Mouse (Mus musculus) stomach, embryonic 15.5 days (tissue): Measurements from ENCODE around the gene Acot7. TPM values are rescaled to one million over a fixed set of nuclear protein-coding genes. Genes with fewer than 3 reads are reported as not detected.

ENCODE experiments used
- ATAC-seq: fragments of 200-750 bp; cut with Nextera tagmentation; 2 replicates; pipeline ENCODE4 v1.8.0; 2017; ENCODE audit warnings: low read depth, moderate number of reproducible peaks, moderate TSS enrichment; ENCODE audit not compliant: insufficient read depth, low FRiP score
- H3K27ac ChIP-seq: fragments of 300-500 bp; sonication (generic); 2 replicates; pipeline ENCODE4 v1.5.1; 2015; ENCODE audit warnings: mild to moderate bottlenecking, inconsistent platforms
- H3K27me3 ChIP-seq: fragments of 300-500 bp; sonication (generic); replicated peaks from 2 replicates; pipeline ENCODE4 v1.6.1; 2015; ENCODE audit warnings: inconsistent platforms
- H3K36me3 ChIP-seq: fragments of 300-500 bp; sonication (generic); 2 replicates; pipeline ENCODE4 v1.6.1; 2015; ENCODE audit warnings: inconsistent platforms
- H3K4me1 ChIP-seq: fragments of 300-500 bp; sonication (generic); 2 replicates; pipeline ENCODE4 v1.6.1; 2015; ENCODE audit warnings: inconsistent platforms
- H3K4me2 ChIP-seq: fragments of 300-500 bp; sonication (generic); 2 replicates; pipeline ENCODE4 v1.6.1; 2015; ENCODE audit warnings: mild to moderate bottlenecking, inconsistent platforms
- H3K4me3 ChIP-seq: fragments of 300-500 bp; sonication (generic); replicated peaks from 2 replicates; pipeline ENCODE4 v1.5.1; 2015; ENCODE audit warnings: inconsistent platforms
- H3K9ac ChIP-seq: fragments of 300-500 bp; sonication (generic); 2 replicates; pipeline ENCODE4 v1.6.1; 2015; ENCODE audit warnings: inconsistent platforms
- H3K9me3 ChIP-seq: fragments of 300-500 bp; sonication (generic); 2 replicates; pipeline ENCODE4 v1.6.1; 2016; ENCODE audit warnings: inconsistent platforms
- WGBS: fragments of 180-500 bp; shearing (Covaris S2); methylation state at CpG from one replicate; pipeline ENCODE4 v1.1.7; 2015; 5-methylcytosine and 5-hydroxymethylcytosine counted together
- polyA plus RNA-seq: library from polyadenylated mRNA; unstranded; fragments of >200 nt; fragmentation: Nextera tagmentation; extraction: Ambion mirVana; gene quantifications from 2 replicates; pipeline ENCODE4 v1.2.1, GENCODE M21; 2015

The Acot7 gene
- 60.0 and 63.1 TPM in 2 replicates for polyA plus RNA-seq

GRCm38 (mm10) chr4:152177537-152178343, at the start of gene Acot7:
TSS of gene Acot7 (plus strand) at chr4:152178134.
- H3K36me3 ChIP-seq = no peaks in the 10 kb centered on the region
- peak; percentile 95 for ATAC-seq
- under 1% methylated on average over 76 of the region's 108 CpGs for WGBS
- H3K27me3 ChIP-seq = peaks cover 18% of the 10 kb centered on the region
- H3K9me3 ChIP-seq = no peaks in the 10 kb centered on the region
- H3K27ac ChIP-seq = peak within 1 kb of the TSS; percentile 70
- H3K4me3 ChIP-seq = peak within 1 kb of the TSS; percentile 70
- peak within 1 kb of the TSS; percentile 98 for H3K4me2 ChIP-seq
- peak within 1 kb of the TSS; percentile 57 for H3K9ac ChIP-seq
- peaks cover 22% of the 10 kb centered on the region for H3K4me1 ChIP-seq

- peaks cover 99% of the 10 kb centered on the region for H3K27me3 ChIP-seq
- no peaks in the 10 kb centered on the region for H3K9me3 ChIP-seq
- no peak overlapping the region for H3K9ac ChIP-seq
- H3K4me1 ChIP-seq = peaks cover 43% of the 10 kb centered on the region
- H3K27ac ChIP-seq = no peak overlapping the region
- H3K36me3 ChIP-seq = no peaks in the 10 kb centered on the region
- 50% methylated on average over 5 of the region's 5 CpGs for WGBS
- no peak overlapping the region for H3K4me3 ChIP-seq
- no peak overlapping the region for H3K4me2 ChIP-seq
- ATAC-seq = no peak
Measured at GRCm38 (mm10) chr4:152128784-152129183, 49.1 kb upstream of the Acot7 start.

GRCm38 (mm10) chr4:152129395-152129930, 48.5 kb upstream of the Acot7 start:
- Histone ChIP-seq H3K4me3 (no peak overlapping the region), H3K9me3 (no peaks in the 10 kb centered on the region), H3K9ac (no peak overlapping the region), H3K4me1 (peaks cover 43% of the 10 kb centered on the region), H3K36me3 (no peaks in the 10 kb centered on the region), H3K27ac (no peak overlapping the region), H3K4me2 (no peak overlapping the region), H3K27me3 (peaks cover 95% of the 10 kb centered on the region)
- 41% methylated on average over 13 of the region's 13 CpGs for WGBS
- ATAC-seq = no peak

GRCm38 (mm10) chr4:152130771-152131653, 46.9 kb upstream of the Acot7 start:
- Histone ChIP-seq H3K9ac (no peak overlapping the region), H3K4me2 (peak overlapping the region; percentile 94), H3K27ac (peak overlapping the region; percentile 54), H3K9me3 (no peaks in the 10 kb centered on the region), H3K4me1 (peaks cover 33% of the 10 kb centered on the region), H3K27me3 (peaks cover 81% of the 10 kb centered on the region), H3K36me3 (no peaks in the 10 kb centered on the region), H3K4me3 (peak overlapping the region; percentile 47)
- peak; percentile 60 for ATAC-seq
- WGBS = under 1% methylated on average over 77 of the region's 85 CpGs

- WGBS = 7% methylated on average over 50 of the region's 50 CpGs
- peak overlapping the region; percentile 54; the same call in 1 of the 2 replicates for H3K27ac ChIP-seq
- H3K9me3 ChIP-seq = no peaks in the 10 kb centered on the region
- H3K4me3 ChIP-seq = peak overlapping the region; percentile 47
- H3K27me3 ChIP-seq = peaks cover 70% of the 10 kb centered on the region
- H3K9ac ChIP-seq = 0 out of 2 replicates have a peak overlapping the region, but pooled peaks have one; percentile 16
- ATAC-seq = peak; percentile 72
- peak overlapping the region; percentile 94 for H3K4me2 ChIP-seq
- H3K36me3 ChIP-seq = no peaks in the 10 kb centered on the region
- H3K4me1 ChIP-seq = peaks cover 31% of the 10 kb centered on the region
Measured at GRCm38 (mm10) chr4:152131809-152132771, 45.8 kb upstream of the Acot7 start.

- Histone ChIP-seq H3K36me3 (no peaks in the 10 kb centered on the region), H3K4me2 (no peak overlapping the region), H3K9me3 (no peaks in the 10 kb centered on the region), H3K27me3 (peaks cover 63% of the 10 kb centered on the region), H3K4me1 (peaks cover 31% of the 10 kb centered on the region), H3K27ac (no peak overlapping the region), H3K4me3 (no peak overlapping the region), H3K9ac (no peak overlapping the region)
- no peak for ATAC-seq
- WGBS = 28% methylated on average over 10 of the region's 10 CpGs
Measured at GRCm38 (mm10) chr4:152132772-152133169, 45.2 kb upstream of the Acot7 start.

GRCm38 (mm10) chr4:152133213-152133612, 44.7 kb upstream of the Acot7 start:
- WGBS = 45% methylated on average over 5 of the region's 5 CpGs

GRCm38 (mm10) chr4:152134507-152134906, 43.4 kb upstream of the Acot7 start:
- Histone ChIP-seq H3K36me3 (no peaks in the 10 kb centered on the region), H3K9ac (no peak overlapping the region), H3K27ac (no peak overlapping the region), H3K4me3 (no peak overlapping the region), H3K4me2 (no peak overlapping the region), H3K4me1 (peaks cover 32% of the 10 kb centered on the region), H3K9me3 (no peaks in the 10 kb centered on the region), H3K27me3 (peaks cover 46% of the 10 kb centered on the region)
- ATAC-seq = no peak

More at GRCm38 (mm10) chr4:152133213-152133612, 44.7 kb upstream of the Acot7 start:
- Histone ChIP-seq H3K27ac (no peak overlapping the region), H3K27me3 (peaks cover 59% of the 10 kb centered on the region), H3K4me1 (peaks cover 32% of the 10 kb centered on the region), H3K9me3 (no peaks in the 10 kb centered on the region), H3K9ac (no peak overlapping the region), H3K4me2 (no peak overlapping the region), H3K4me3 (no peak overlapping the region), H3K36me3 (no peaks in the 10 kb centered on the region)
- ATAC-seq = no peak

GRCm38 (mm10) chr4:152135363-152135762, 42.6 kb upstream of the Acot7 start:
- 72% methylated on average over 12 of the region's 12 CpGs for WGBS

GRCm38 (mm10) chr4:152136112-152136875, 41.6 kb upstream of the Acot7 start:
- H3K4me1 ChIP-seq = peaks cover 14% of the 10 kb centered on the region
- H3K9ac ChIP-seq = no peak overlapping the region
- H3K9me3 ChIP-seq = no peaks in the 10 kb centered on the region
- H3K27me3 ChIP-seq = peaks cover 28% of the 10 kb centered on the region
- H3K36me3 ChIP-seq = no peaks in the 10 kb centered on the region
- WGBS = 34% methylated on average over 6 of the region's 6 CpGs
- H3K4me3 ChIP-seq = no peak overlapping the region
- no peak overlapping the region for H3K27ac ChIP-seq
- ATAC-seq = no peak
- H3K4me2 ChIP-seq = no peak overlapping the region

More at GRCm38 (mm10) chr4:152135363-152135762, 42.6 kb upstream of the Acot7 start:
- no peak overlapping the region for H3K9ac ChIP-seq
- H3K9me3 ChIP-seq = no peaks in the 10 kb centered on the region
- no peaks in the 10 kb centered on the region for H3K36me3 ChIP-seq
- no peak overlapping the region for H3K27ac ChIP-seq
- H3K4me1 ChIP-seq = peaks cover 23% of the 10 kb centered on the region
- peaks cover 37% of the 10 kb centered on the region for H3K27me3 ChIP-seq
- H3K4me3 ChIP-seq = no peak overlapping the region
- H3K4me2 ChIP-seq = no peak overlapping the region
- ATAC-seq = no peak
